Comparison of ENCODE assay signal across 28 mouse cellular contexts in genomic region chr5:100886331-100886988, GRCm38 (mm10). TPM values are rescaled to one million over a fixed set of nuclear protein-coding genes. Genes with fewer than 3 reads are reported as not detected.
DNase-seq lines count a peak whose midpoint lies in the region; ATAC-seq and TF ChIP-seq lines count a peak whose summit lies in the region.
"Had no signal": no experiment of that assay in that cellular context is flagged by ENCODE, and none has a peak within 500 bp of the region (broad histone marks: within the 10 kb centered on the region; RNA-seq: fewer than 3 reads in every experiment).

No protein-coding gene starts in this region.

- 0 out of 2 replicates have a peak, but pooled peaks have one; percentile 8 for ATAC-seq in forebrain, embryonic 13.5 days
- no peak for ATAC-seq in forebrain, embryonic 11.5 days (replicated peaks; ENCODE audit: low FRiP score)
- ATAC-seq in forebrain, postnatal 0 days = peak; percentile 40; the same call in 1 of the 2 replicates
- ATAC-seq in hindbrain, postnatal 0 days = no peak
- ATAC-seq: inflammation-experienced regulatory T-cells, adult 6 months; liver, postnatal 0 days; lung, postnatal 0 days had no signal

- peak overlapping the region; percentile 44; the same call in 1 of the 2 replicates for H3K27ac ChIP-seq in forebrain, embryonic 13.5 days
- no peak overlapping the region for H3K27ac ChIP-seq in forebrain, embryonic 11.5 days (ENCODE audit: low read depth, low read length)
- H3K27ac ChIP-seq in forebrain, postnatal 0 days (ENCODE audit: low read depth, low read length) = no peak overlapping the region
- no peak overlapping the region for H3K27ac ChIP-seq in hindbrain, postnatal 0 days
- H3K27ac ChIP-seq: embryonic facial prominence, embryonic 10.5 days; heart, adult 2 months; heart, embryonic 13.5 days; hindbrain, embryonic 12.5 days; limb, embryonic 10.5 days; neural tube, embryonic 12.5 days had no signal

- H3K27me3 ChIP-seq in forebrain, embryonic 13.5 days = no peaks in the 10 kb centered on the region
- H3K27me3 ChIP-seq in forebrain, embryonic 11.5 days (ENCODE audit: control insufficient read depth, insufficient read depth, low read length) = no peaks in the 10 kb centered on the region
- H3K27me3 ChIP-seq in forebrain, postnatal 0 days (ENCODE audit: insufficient read depth, low read length) = no peaks in the 10 kb centered on the region
- no peaks in the 10 kb centered on the region for H3K27me3 ChIP-seq in hindbrain, postnatal 0 days (ENCODE audit: insufficient read depth, low read length)
- H3K27me3 ChIP-seq: heart, embryonic 13.5 days; hindbrain, embryonic 12.5 days; neural tube, embryonic 12.5 days had no signal

- no peaks in the 10 kb centered on the region for H3K36me3 ChIP-seq in forebrain, embryonic 13.5 days (ENCODE audit: poor library complexity, severe bottlenecking)
- H3K36me3 ChIP-seq in forebrain, embryonic 11.5 days (ENCODE audit: control insufficient read depth, insufficient read depth, low read length) = no peaks in the 10 kb centered on the region
- no peaks in the 10 kb centered on the region for H3K36me3 ChIP-seq in forebrain, postnatal 0 days (ENCODE audit: insufficient read depth)
- H3K36me3 ChIP-seq in hindbrain, postnatal 0 days (ENCODE audit: insufficient read depth, low read length) = no peaks in the 10 kb centered on the region
- H3K36me3 ChIP-seq: embryonic facial prominence, embryonic 10.5 days; hindbrain, embryonic 12.5 days; limb, embryonic 10.5 days; neural tube, embryonic 12.5 days had no signal

- H3K4me2 ChIP-seq in forebrain, embryonic 13.5 days = no peak overlapping the region
- H3K4me2 ChIP-seq in forebrain, embryonic 11.5 days (ENCODE audit: low read depth, low read length, severe bottlenecking) = no peak overlapping the region
- no peak overlapping the region for H3K4me2 ChIP-seq in forebrain, postnatal 0 days (ENCODE audit: low read depth)
- H3K4me2 ChIP-seq in hindbrain, postnatal 0 days (ENCODE audit: low read depth, low read length) = no peak overlapping the region
- H3K4me2 ChIP-seq: heart, embryonic 13.5 days; hindbrain, embryonic 12.5 days; neural tube, embryonic 12.5 days had no signal

- H3K4me1 ChIP-seq in forebrain, embryonic 13.5 days = peaks cover 8% of the 10 kb centered on the region; the same call in 1 of the 2 replicates
- H3K4me1 ChIP-seq in forebrain, embryonic 11.5 days (replicated peaks; ENCODE audit: control insufficient read depth, insufficient read depth, low read length) = no peaks in the 10 kb centered on the region
- H3K4me1 ChIP-seq in forebrain, postnatal 0 days (ENCODE audit: insufficient read depth) = no peaks in the 10 kb centered on the region
- H3K4me1 ChIP-seq in hindbrain, postnatal 0 days (ENCODE audit: insufficient read depth, low read length) = no peaks in the 10 kb centered on the region
- H3K4me1 ChIP-seq: embryonic facial prominence, embryonic 10.5 days; hindbrain, embryonic 12.5 days; neural tube, embryonic 12.5 days had no signal

- no peak for TF ChIP-seq CTCF in brain, embryonic 14.5 days (IDR thresholded peaks at IDR 0.05; ENCODE audit: borderline replicate concordance, extremely low read depth, insufficient read depth, insufficient read length)
- TF ChIP-seq CTCF in forebrain, postnatal 0 days (IDR thresholded peaks at IDR 0.05; ENCODE audit: low read depth) = no peak
- TF ChIP-seq CTCF in hindbrain, postnatal 0 days (IDR thresholded peaks at IDR 0.05; ENCODE audit: low read depth) = no peak

- no peak for TF ChIP-seq POLR2A in brain, embryonic 14.5 days (IDR thresholded peaks at IDR 0.05; ENCODE audit: borderline replicate concordance, extremely low read depth, insufficient read depth, insufficient read length, poor library complexity, severe bottlenecking)

- no peaks in the 10 kb centered on the region for H3K9me3 ChIP-seq in forebrain, embryonic 13.5 days (replicated peaks)
- no peaks in the 10 kb centered on the region for H3K9me3 ChIP-seq in forebrain, embryonic 11.5 days (ENCODE audit: control insufficient read depth, low read length)
- H3K9me3 ChIP-seq in forebrain, postnatal 0 days (ENCODE audit: low read length) = no peaks in the 10 kb centered on the region
- H3K9me3 ChIP-seq in hindbrain, postnatal 0 days (ENCODE audit: low read length) = peaks cover 2% of the 10 kb centered on the region; the same call in 1 of the 2 replicates
- H3K9me3 ChIP-seq: embryonic facial prominence, embryonic 10.5 days; heart, embryonic 13.5 days; hindbrain, embryonic 12.5 days; limb, embryonic 10.5 days; megakaryocyte, embryonic 14.5 days; neural tube, embryonic 12.5 days had no signal

- no peak for DNase-seq in forebrain, embryonic 11.5 days (ENCODE audit: low spot score)
- DNase-seq in brain, embryonic 14.5 days (ENCODE audit: low read depth) = peak; percentile 80
- DNase-seq in forebrain, postnatal 0 days = peak; percentile 41
- peak; percentile 54 for DNase-seq in naive thymus-derived CD4-positive, alpha-beta T cell, adult 2 months (ENCODE audit: low read depth)
- DNase-seq in layer of hippocampus, postnatal 36 days = no peak
- no peak for DNase-seq in hindbrain, postnatal 0 days (ENCODE audit: low spot score)
- DNase-seq in adrenal gland, postnatal 25 days = no peak
- DNase-seq: adrenal gland, adult 8-10 months; cerebellum, adult 11 months; cerebellum, adult 9-11 months; gastrocnemius, postnatal 25 days; heart, adult 2 months; heart, postnatal 14 days; kidney, adult 8-10 months; kidney, postnatal 10 days; liver; liver, postnatal 0 days; midbrain, embryonic 14.5 days; retina, postnatal 1 day had no signal

- H3K4me3 ChIP-seq in forebrain, embryonic 13.5 days = no peak overlapping the region
- no peak overlapping the region for H3K4me3 ChIP-seq in forebrain, embryonic 11.5 days (ENCODE audit: low read depth, low read length)
- H3K4me3 ChIP-seq in forebrain, postnatal 0 days (ENCODE audit: low read depth, low read length) = no peak overlapping the region
- no peak overlapping the region for H3K4me3 ChIP-seq in hindbrain, postnatal 0 days (ENCODE audit: low read length)
- H3K4me3 ChIP-seq: embryonic facial prominence, embryonic 10.5 days; heart, adult 2 months; heart, embryonic 13.5 days; hindbrain, embryonic 12.5 days; limb, embryonic 10.5 days; megakaryocyte, embryonic 14.5 days; neural tube, embryonic 12.5 days had no signal

- H3K9ac ChIP-seq in forebrain, embryonic 13.5 days = no peak overlapping the region
- H3K9ac ChIP-seq in forebrain, embryonic 11.5 days (ENCODE audit: low read length) = no peak overlapping the region
- no peak overlapping the region for H3K9ac ChIP-seq in forebrain, postnatal 0 days
- H3K9ac ChIP-seq in hindbrain, postnatal 0 days (replicated peaks; ENCODE audit: low read length) = no peak overlapping the region
- H3K9ac ChIP-seq: heart, embryonic 13.5 days; hindbrain, embryonic 12.5 days; liver, postnatal 0 days; neural tube, embryonic 12.5 days had no signal

- WGBS in forebrain, embryonic 13.5 days = 59% methylated on average over 7 of the region's 7 CpGs
- 88% methylated on average over 7 of the region's 7 CpGs for WGBS in forebrain, embryonic 11.5 days
- WGBS in forebrain, postnatal 0 days = 52% methylated on average over 7 of the region's 7 CpGs
- WGBS in hindbrain, postnatal 0 days = 84% methylated on average over 7 of the region's 7 CpGs

RNA-seq across cellular contexts. Expression of gene Gpat3, which starts 40.9 kb away (rescaled TPM):
- polyA plus RNA-seq in forebrain, embryonic 13.5 days (2015; fragmentation: Nextera tagmentation; extraction: Ambion mirVana) = 0.30 and 0.81 TPM in 2 replicates
- 0.17 and 0.65 TPM in 2 replicates for polyA plus RNA-seq in forebrain, embryonic 11.5 days (2014; fragmentation: Nextera tagmentation; extraction: Ambion mirVana)
- polyA plus RNA-seq in brain, embryonic 14.5 days (2012; rRNA removed) = 0.14 and 0.40 TPM in 2 replicates
- 1.2 and 4.2 TPM in 2 replicates for total RNA-seq in forebrain, postnatal 0 days (2014; rRNA removed)
- 0.53 and 0.77 TPM in 2 replicates for polyA plus RNA-seq in forebrain, postnatal 0 days (2015; fragmentation: Nextera tagmentation; extraction: Ambion mirVana)
- 1 to 10 TPM; 1.6 to 2.2 TPM for total RNA-seq in layer of hippocampus, postnatal 36 days (2021)
- total RNA-seq in hindbrain, postnatal 0 days (2014; rRNA removed) = 0.47 and 1.5 TPM in 2 replicates
- 1.5 and 2.4 TPM in 2 replicates for polyA plus RNA-seq in hindbrain, postnatal 0 days (2015; fragmentation: Nextera tagmentation; extraction: Ambion mirVana)
- total RNA-seq in adrenal gland, postnatal 25 days (2021) = 5.0 and 8.7 TPM in 2 replicates

Comparison
In these comparisons a context has a peak if more than half of its experiments do, and no peak if none do; other contexts are left out.
1. ATAC-seq: peak in forebrain, embryonic 13.5 days (single experiment) and forebrain, postnatal 0 days (single experiment); none in forebrain, embryonic 11.5 days (single experiment) and hindbrain, postnatal 0 days (single experiment).
2. DNase-seq: peak in brain, embryonic 14.5 days (single experiment), forebrain, postnatal 0 days (single experiment) and naive thymus-derived CD4-positive, alpha-beta T cell, adult 2 months (single experiment); none in forebrain, embryonic 11.5 days (single experiment), layer of hippocampus, postnatal 36 days (0 of 2), hindbrain, postnatal 0 days (single experiment) and adrenal gland, postnatal 25 days (single experiment).